Mouse (Mus musculus) embryonic fibroblast, embryonic 13.5 days (primary cell): ENCODE data around the gene Rhot2.

Source experiments
- CTCF ChIP-seq: IDR thresholded peaks from 2 replicates; pipeline ENCODE4 v1.5.1; 2011; ENCODE audit warnings: mild to moderate bottlenecking, control low read depth, low read length, moderate library complexity, borderline replicate concordance; ENCODE audit not compliant: insufficient read depth
- POLR2A ChIP-seq: IDR thresholded peaks from 2 replicates; pipeline ENCODE4 v1.6.1; 2011; ENCODE audit warnings: low read depth, mild to moderate bottlenecking, control low read depth, low read length, moderate library complexity

DNA sequence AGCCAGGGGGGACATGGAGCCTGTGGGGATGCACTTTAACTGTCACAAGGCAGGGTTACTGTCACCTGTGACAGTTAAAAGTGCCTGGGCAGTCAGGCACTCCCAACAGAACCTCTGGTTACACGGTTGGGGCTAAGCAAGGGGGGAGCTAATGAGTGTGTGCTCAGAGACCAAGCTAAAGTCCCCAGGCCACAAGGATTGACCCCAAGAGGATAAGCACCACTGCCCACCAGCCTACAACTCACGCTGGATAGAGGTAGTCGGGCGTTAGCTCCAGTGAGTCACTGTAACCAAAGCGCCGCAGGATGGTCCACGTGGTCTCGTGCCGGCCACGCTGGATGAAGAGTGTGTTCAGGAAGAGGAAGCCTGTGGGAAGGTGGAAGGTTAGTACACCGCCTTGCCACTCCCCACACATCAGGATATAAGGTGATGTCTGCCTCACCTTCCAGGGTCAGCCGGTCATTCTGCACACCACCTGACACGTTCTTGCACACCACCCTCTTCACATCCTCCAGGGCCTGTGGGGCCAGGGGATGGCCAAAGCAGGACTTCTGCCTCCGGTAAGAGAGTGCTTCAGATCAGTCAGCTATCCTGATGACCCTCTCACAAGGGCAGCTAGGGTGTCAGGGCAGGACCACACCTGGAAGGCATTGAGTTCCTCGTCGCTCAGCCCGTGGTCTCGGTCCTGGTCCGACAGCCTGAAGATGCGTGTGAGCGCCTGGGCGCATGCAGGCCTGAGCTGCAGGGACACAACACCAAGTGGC is 3.4 kb downstream of the Rhot2 start, which contains the start of gene Gm20683:
- TF ChIP-seq POLR2A (no peak), CTCF (no peak)
